Mouse (Mus musculus) heart, embryonic 11.5 days (tissue): Measurements from ENCODE around the gene Grap. TPM values are rescaled to one million over a fixed set of nuclear protein-coding genes. Genes with fewer than 3 reads are reported as not detected.
A peak's percentile ranks its signal among the peaks of the same experiment; 100 is the strongest.

Experiments
- ATAC-seq: fragments of 200-750 bp; cut with Nextera tagmentation; replicated peaks from 2 replicates; pipeline ENCODE4 v1.8.0; 2017; ENCODE audit warnings: moderate library complexity; ENCODE audit not compliant: insufficient number of reproducible peaks, low FRiP score, low TSS enrichment
- H3K27ac ChIP-seq: fragments of 300-500 bp; sonication (generic); 2 replicates; pipeline ENCODE4 v1.5.1; 2014; ENCODE audit warnings: mild to moderate bottlenecking, low read depth, low read length
- H3K27me3 ChIP-seq: fragments of 300-500 bp; sonication (generic); 2 replicates; pipeline ENCODE4 v1.6.1; 2014; ENCODE audit warnings: mild to moderate bottlenecking, low read length, mixed read lengths; ENCODE audit not compliant: control insufficient read depth, insufficient read depth
- H3K36me3 ChIP-seq: fragments of 300-500 bp; sonication (generic); 2 replicates; pipeline ENCODE4 v1.6.1; 2014; ENCODE audit warnings: mild to moderate bottlenecking, low read length, moderate library complexity, mixed read lengths; ENCODE audit not compliant: control insufficient read depth, insufficient read depth
- H3K4me1 ChIP-seq: fragments of 300-500 bp; sonication (generic); 2 replicates; pipeline ENCODE4 v1.6.1; 2014; ENCODE audit warnings: low read length; ENCODE audit not compliant: control insufficient read depth, insufficient read depth
- H3K4me2 ChIP-seq: fragments of 300-500 bp; sonication (generic); 2 replicates; pipeline ENCODE4 v1.6.1; 2014; ENCODE audit warnings: mild to moderate bottlenecking, moderate library complexity
- H3K4me3 ChIP-seq: fragments of 300-500 bp; sonication (generic); 2 replicates; pipeline ENCODE4 v1.5.1; 2014; ENCODE audit warnings: low read depth, low read length
- H3K9ac ChIP-seq: fragments of 300-500 bp; sonication (generic); 2 replicates; pipeline ENCODE4 v1.6.1; 2014; ENCODE audit warnings: mild to moderate bottlenecking, low read depth, low read length, moderate library complexity
- H3K9me3 ChIP-seq: fragments of 300-500 bp; sonication (generic); replicated peaks from 2 replicates; pipeline ENCODE4 v1.6.1; 2016; ENCODE audit warnings: low read length; ENCODE audit not compliant: control insufficient read depth
- WGBS: fragments of 180-500 bp; shearing (Covaris S2); extraction: QIAGEN DNeasy Blood & Tissue Kit; methylation state at CpG from one replicate; pipeline ENCODE4 v1.1.7; 2014; ENCODE audit not compliant: insufficient replicate concordance; 5-methylcytosine and 5-hydroxymethylcytosine counted together
- polyA plus RNA-seq: library from polyadenylated mRNA; unstranded; fragments of >200 nt; fragmentation: Nextera tagmentation; extraction: Ambion mirVana; gene quantifications from 2 replicates; pipeline ENCODE4 v1.2.1, GENCODE M21; 2014

The Grap gene
- polyA plus RNA-seq, 1 experiment from 2014 or later = 7.3 TPM

GRCm38 (mm10) chr11:61648749-61649115 lies 4.3 kb upstream of the Grap start:
- WGBS = 68% methylated on average over 7 of the region's 7 CpGs
- Histone ChIP-seq H3K9ac (no peak overlapping the region), H3K27me3 (no peaks in the 10 kb centered on the region), H3K9me3 (no peaks in the 10 kb centered on the region), H3K4me2 (no peak overlapping the region), H3K4me1 (no peaks in the 10 kb centered on the region; the same call in 1 of the 2 replicates), H3K4me3 (no peak overlapping the region), H3K36me3 (no peaks in the 10 kb centered on the region), H3K27ac (no peak overlapping the region)
- ATAC-seq = no peak

- ATAC-seq = no peak
- H3K36me3 ChIP-seq = no peaks in the 10 kb centered on the region
- H3K9me3 ChIP-seq = no peaks in the 10 kb centered on the region
- H3K4me3 ChIP-seq = no peak overlapping the region
- WGBS = 87% methylated on average over 5 of the region's 5 CpGs
- H3K27me3 ChIP-seq = no peaks in the 10 kb centered on the region
- no peak overlapping the region for H3K9ac ChIP-seq
- H3K4me2 ChIP-seq = no peak overlapping the region
- H3K27ac ChIP-seq = no peak overlapping the region
- no peaks in the 10 kb centered on the region; the same call in 1 of the 2 replicates for H3K4me1 ChIP-seq
Observed at GRCm38 (mm10) chr11:61649163-61649580, 3.9 kb upstream of the Grap start.

GRCm38 (mm10) chr11:61649626-61650025 lies 3.4 kb upstream of the Grap start:
- 81% methylated on average over 4 of the region's 4 CpGs for WGBS
- H3K27me3 ChIP-seq = no peaks in the 10 kb centered on the region
- no peak for ATAC-seq
- no peak overlapping the region for H3K27ac ChIP-seq
- H3K4me2 ChIP-seq = no peak overlapping the region
- no peaks in the 10 kb centered on the region for H3K4me1 ChIP-seq
- no peaks in the 10 kb centered on the region for H3K36me3 ChIP-seq
- no peak overlapping the region for H3K4me3 ChIP-seq
- no peak overlapping the region for H3K9ac ChIP-seq
- no peaks in the 10 kb centered on the region for H3K9me3 ChIP-seq

GRCm38 (mm10) chr11:61650470-61651265 lies 2.4 kb upstream of the Grap start:
- Histone ChIP-seq H3K4me2 (no peak overlapping the region), H3K36me3 (no peaks in the 10 kb centered on the region), H3K27me3 (no peaks in the 10 kb centered on the region), H3K9ac (no peak overlapping the region), H3K9me3 (no peaks in the 10 kb centered on the region), H3K4me1 (no peaks in the 10 kb centered on the region), H3K27ac (no peak overlapping the region), H3K4me3 (no peak overlapping the region)
- WGBS = 82% methylated on average over 9 of the region's 9 CpGs
- no peak for ATAC-seq

- Histone ChIP-seq H3K27me3 (no peaks in the 10 kb centered on the region), H3K9me3 (no peaks in the 10 kb centered on the region), H3K4me3 (no peak overlapping the region), H3K36me3 (no peaks in the 10 kb centered on the region), H3K27ac (no peak overlapping the region), H3K4me1 (no peaks in the 10 kb centered on the region), H3K9ac (no peak overlapping the region), H3K4me2 (no peak overlapping the region)
- no peak for ATAC-seq
- WGBS = 79% methylated on average over 5 of the region's 5 CpGs
Observed at GRCm38 (mm10) chr11:61652216-61652615, 849 bp upstream of the Grap start.

GRCm38 (mm10) chr11:61653568-61653967 lies 503 bp downstream of the Grap start:
- Histone ChIP-seq H3K9ac (no peak overlapping the region), H3K4me2 (peak overlapping the region; percentile 44), H3K27ac (no peak overlapping the region), H3K36me3 (no peaks in the 10 kb centered on the region), H3K4me1 (no peaks in the 10 kb centered on the region), H3K4me3 (0 out of 2 replicates have a peak overlapping the region, but pooled peaks have one; percentile 20), H3K9me3 (no peaks in the 10 kb centered on the region), H3K27me3 (no peaks in the 10 kb centered on the region)
- ATAC-seq = no peak
- WGBS = 67% methylated on average over 2 of the region's 2 CpGs

GRCm38 (mm10) chr11:61654786-61655311 lies 1.8 kb downstream of the Grap start:
- no peak overlapping the region for H3K4me2 ChIP-seq
- no peaks in the 10 kb centered on the region for H3K4me1 ChIP-seq
- H3K27me3 ChIP-seq = 0 out of 2 replicates have a peak, but pooled peaks cover 2% of the 10 kb centered on the region
- no peaks in the 10 kb centered on the region for H3K9me3 ChIP-seq
- no peak overlapping the region for H3K4me3 ChIP-seq
- H3K9ac ChIP-seq = no peak overlapping the region
- 82% methylated on average over 4 of the region's 4 CpGs for WGBS
- no peaks in the 10 kb centered on the region for H3K36me3 ChIP-seq
- no peak for ATAC-seq
- H3K27ac ChIP-seq = no peak overlapping the region

GRCm38 (mm10) chr11:61655649-61656048 lies 2.6 kb downstream of the Grap start:
- H3K36me3 ChIP-seq = no peaks in the 10 kb centered on the region
- H3K9me3 ChIP-seq = no peaks in the 10 kb centered on the region
- no peak overlapping the region for H3K9ac ChIP-seq
- no peak overlapping the region for H3K4me2 ChIP-seq
- no peak overlapping the region for H3K4me3 ChIP-seq
- no peaks in the 10 kb centered on the region for H3K4me1 ChIP-seq
- ATAC-seq = no peak
- no peak overlapping the region for H3K27ac ChIP-seq
- 0 out of 2 replicates have a peak, but pooled peaks cover 2% of the 10 kb centered on the region for H3K27me3 ChIP-seq
- 55% methylated on average over 4 of the region's 4 CpGs for WGBS
